Mouse (Mus musculus) neural tube, embryonic 14.5 days (tissue): Measurements from ENCODE around the gene Arhgef19. TPM values are rescaled to one million over a fixed set of nuclear protein-coding genes. Genes with fewer than 3 reads are reported as not detected.

Experiments used
- ATAC-seq: fragments of 200-750 bp; cut with Nextera tagmentation; 2 replicates; pipeline ENCODE4 v1.8.0; 2017; ENCODE audit warnings: low read depth, mild to moderate bottlenecking, moderate TSS enrichment, moderate library complexity
- H3K27ac ChIP-seq: fragments of 300-500 bp; sonication (generic); 2 replicates; pipeline ENCODE4 v1.5.1; 2014; ENCODE audit warnings: low read depth, mild to moderate bottlenecking, control low read depth, low read length, moderate library complexity, mixed read lengths
- H3K27me3 ChIP-seq: fragments of 300-500 bp; sonication (generic); 2 replicates; pipeline ENCODE4 v1.6.1; 2014; ENCODE audit warnings: low read length; ENCODE audit not compliant: control insufficient read depth, insufficient read depth
- H3K36me3 ChIP-seq: fragments of 300-500 bp; sonication (generic); 2 replicates; pipeline ENCODE4 v1.6.1; 2014; ENCODE audit warnings: low read length, mixed read lengths; ENCODE audit not compliant: control insufficient read depth, insufficient read depth
- H3K4me1 ChIP-seq: fragments of 300-500 bp; sonication (generic); 2 replicates; pipeline ENCODE4 v1.6.1; 2014; ENCODE audit warnings: low read length; ENCODE audit not compliant: control insufficient read depth, insufficient read depth
- H3K4me2 ChIP-seq: fragments of 300-500 bp; sonication (generic); 2 replicates; pipeline ENCODE4 v1.6.1; 2014; ENCODE audit warnings: mild to moderate bottlenecking, low read depth, low read length, control low read depth
- H3K4me3 ChIP-seq: fragments of 300-500 bp; sonication (generic); 2 replicates; pipeline ENCODE4 v1.5.1; 2014; ENCODE audit warnings: low read depth, low read length, control low read depth, mixed read lengths
- H3K9ac ChIP-seq: fragments of 300-500 bp; sonication (generic); replicated peaks from 2 replicates; pipeline ENCODE4 v1.6.1; 2014; ENCODE audit warnings: low read depth, mild to moderate bottlenecking, control low read depth, low read length, mixed read lengths
- H3K9me3 ChIP-seq: fragments of 300-500 bp; sonication (generic); 2 replicates; pipeline ENCODE4 v1.6.1; 2016; ENCODE audit warnings: low read length; ENCODE audit not compliant: control insufficient read depth
- WGBS: fragments of 180-500 bp; shearing (Covaris S2); extraction: QIAGEN DNeasy Blood & Tissue Kit; methylation state at CpG from one replicate; pipeline ENCODE4 v1.1.7; 2014; 5-methylcytosine and 5-hydroxymethylcytosine counted together
- polyA plus RNA-seq: library from polyadenylated mRNA; unstranded; fragments of >200 nt; fragmentation: Nextera tagmentation; extraction: Ambion mirVana; gene quantifications from 2 replicates; pipeline ENCODE4 v1.2.1, GENCODE M21; 2014

Gene Arhgef19
- polyA plus RNA-seq, 1 experiment from 2014 or later = 0.68 TPM

GRCm38 (mm10) chr4:141210524-141211219, 28.6 kb upstream of the Arhgef19 start:
- WGBS = 65% methylated on average over 14 of the region's 14 CpGs
- Histone ChIP-seq H3K9ac (0 out of 2 replicates have a peak overlapping the region, but pooled peaks have one; percentile 32), H3K4me2 (peak overlapping the region; percentile 46), H3K4me1 (peaks cover 14% of the 10 kb centered on the region), H3K27me3 (no peaks in the 10 kb centered on the region), H3K9me3 (no peaks in the 10 kb centered on the region), H3K27ac (peak overlapping the region; percentile 64), H3K36me3 (no peaks in the 10 kb centered on the region), H3K4me3 (peak overlapping the region; percentile 29)
- ATAC-seq = peak; percentile 10; the same call in 1 of the 2 replicates

- Histone ChIP-seq H3K36me3 (no peaks in the 10 kb centered on the region), H3K27ac (no peak overlapping the region), H3K4me1 (peaks cover 14% of the 10 kb centered on the region), H3K4me2 (no peak overlapping the region), H3K9ac (no peak overlapping the region), H3K27me3 (no peaks in the 10 kb centered on the region), H3K9me3 (no peaks in the 10 kb centered on the region), H3K4me3 (no peak overlapping the region)
- WGBS = 95% methylated on average over 4 of the region's 4 CpGs
- no peak for ATAC-seq
These were observed 27.7 kb upstream of the Arhgef19 start for GRCm38 (mm10) chr4:141211646-141212045.

- ATAC-seq = peak; percentile 10; the same call in 1 of the 2 replicates
- H3K4me3 ChIP-seq = no peak overlapping the region
- no peaks in the 10 kb centered on the region for H3K36me3 ChIP-seq
- no peaks in the 10 kb centered on the region for H3K27me3 ChIP-seq
- no peak overlapping the region for H3K9ac ChIP-seq
- H3K4me1 ChIP-seq = peaks cover 14% of the 10 kb centered on the region
- peak overlapping the region; percentile 48; the same call in 1 of the 2 replicates for H3K27ac ChIP-seq
- H3K9me3 ChIP-seq = no peaks in the 10 kb centered on the region
- 70% methylated on average over 9 of the region's 9 CpGs for WGBS
- peak overlapping the region; percentile 88; the same call in 1 of the 2 replicates for H3K4me2 ChIP-seq
These were observed 26.4 kb upstream of the Arhgef19 start for GRCm38 (mm10) chr4:141212892-141213291.

GRCm38 (mm10) chr4:141213342-141213741, 26.0 kb upstream of the Arhgef19 start:
- peak overlapping the region; percentile 63; the same call in 1 of the 2 replicates for H3K9ac ChIP-seq
- H3K4me3 ChIP-seq = peak overlapping the region; percentile 50
- no peaks in the 10 kb centered on the region for H3K27me3 ChIP-seq
- no peaks in the 10 kb centered on the region for H3K9me3 ChIP-seq
- no peaks in the 10 kb centered on the region for H3K36me3 ChIP-seq
- H3K4me2 ChIP-seq = peak overlapping the region; percentile 88
- peak overlapping the region; percentile 48; the same call in 1 of the 2 replicates for H3K27ac ChIP-seq
- 20% methylated on average over 2 of the region's 2 CpGs for WGBS
- peak; percentile 29; the same call in 1 of the 2 replicates for ATAC-seq
- H3K4me1 ChIP-seq = peaks cover 14% of the 10 kb centered on the region

- peak within 1 kb of the TSS; percentile 50 for H3K4me3 ChIP-seq
- no peaks in the 10 kb centered on the region for H3K36me3 ChIP-seq
- H3K9me3 ChIP-seq = no peaks in the 10 kb centered on the region
- peak within 1 kb of the TSS; percentile 63 for H3K9ac ChIP-seq
- peaks cover 14% of the 10 kb centered on the region for H3K4me1 ChIP-seq
- under 1% methylated on average over 24 of the region's 24 CpGs for WGBS
- no peaks in the 10 kb centered on the region for H3K27me3 ChIP-seq
- peak; percentile 85 for ATAC-seq
- peak within 1 kb of the TSS; percentile 88 for H3K4me2 ChIP-seq
- H3K27ac ChIP-seq = peak within 1 kb of the TSS; percentile 48; the same call in 1 of the 2 replicates
These were observed 25.4 kb upstream of the Arhgef19 start, which contains the start of gene Rsg1 for GRCm38 (mm10) chr4:141213770-141214336. TSS of gene Rsg1 (plus strand) at chr4:141213956.

- H3K36me3 ChIP-seq = no peaks in the 10 kb centered on the region
- H3K27ac ChIP-seq = no peak overlapping the region
- ATAC-seq = peak; percentile 56
- peak overlapping the region; percentile 88 for H3K4me2 ChIP-seq
- peaks cover 14% of the 10 kb centered on the region for H3K4me1 ChIP-seq
- H3K9me3 ChIP-seq = no peaks in the 10 kb centered on the region
- peak overlapping the region; percentile 50 for H3K4me3 ChIP-seq
- H3K9ac ChIP-seq = peak overlapping the region; percentile 63
- WGBS = under 1% methylated on average over 16 of the region's 16 CpGs
- no peaks in the 10 kb centered on the region for H3K27me3 ChIP-seq
These were observed 24.9 kb upstream of the Arhgef19 start for GRCm38 (mm10) chr4:141214337-141214851.

- Histone ChIP-seq H3K27me3 (no peaks in the 10 kb centered on the region), H3K4me2 (no peak overlapping the region), H3K4me3 (no peak overlapping the region), H3K4me1 (peaks cover 2% of the 10 kb centered on the region; the same call in 1 of the 2 replicates), H3K9me3 (no peaks in the 10 kb centered on the region), H3K27ac (no peak overlapping the region), H3K9ac (no peak overlapping the region), H3K36me3 (no peaks in the 10 kb centered on the region)
- 71% methylated on average over 20 of the region's 20 CpGs for WGBS
- ATAC-seq = 0 out of 2 replicates have a peak, but pooled peaks have one; percentile 46
These were observed 19.6 kb upstream of the Arhgef19 start for GRCm38 (mm10) chr4:141219583-141220213.

- 77% methylated on average over 2 of the region's 2 CpGs for whole genome bisulfite sequencing
- no peak overlapping the region for H3K4me2 ChIP-seq
- H3K9me3 ChIP-seq = no peaks in the 10 kb centered on the region
- no peak overlapping the region for H3K9ac ChIP-seq
- ATAC-seq = no peak
- no peak overlapping the region for H3K4me3 ChIP-seq
- no peak overlapping the region for H3K27ac ChIP-seq
- H3K36me3 ChIP-seq = no peaks in the 10 kb centered on the region
- no peaks in the 10 kb centered on the region for H3K27me3 ChIP-seq
- H3K4me1 ChIP-seq = no peaks in the 10 kb centered on the region
These were observed 17.5 kb upstream of the Arhgef19 start for GRCm38 (mm10) chr4:141221848-141222247.
